ENCODE assay signal across 8 mouse cellular contexts in the genomic region with DNA sequence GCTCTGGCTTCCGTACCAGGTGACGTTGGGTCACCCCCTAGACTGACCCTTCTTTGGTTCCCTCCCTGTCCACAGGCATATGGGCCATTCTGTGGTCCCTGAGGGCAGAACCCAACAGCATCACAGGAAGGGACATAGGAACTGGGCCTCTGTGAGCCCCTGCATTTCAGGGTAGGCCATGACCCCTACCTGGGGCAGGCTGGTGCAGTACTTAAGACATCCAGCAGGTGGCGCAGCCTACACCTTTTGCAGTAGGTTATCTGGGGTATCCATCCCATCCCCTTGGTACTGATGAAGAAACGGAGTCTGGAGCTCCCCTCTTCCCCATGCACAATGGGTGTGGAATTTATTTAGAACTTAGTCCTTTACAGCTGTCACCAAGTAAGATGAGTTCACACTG. TPM values are rescaled to one million over a fixed set of nuclear protein-coding genes. Genes with fewer than 3 reads are reported as not detected.
DNase-seq lines count a peak whose midpoint lies in the region; ATAC-seq and TF ChIP-seq lines count a peak whose summit lies in the region.

No protein-coding gene starts in this region.

- peak; percentile 75 for DNase-seq in forebrain, embryonic 11.5 days (ENCODE audit: low spot score)
- DNase-seq in liver, adult 2 months (ENCODE audit: extremely low read depth, low read depth, low spot score): no peak
- peak; percentile 59 to 63 for DNase-seq in adrenal gland, postnatal 36 days
- peak; percentile 44 for DNase-seq in embryonic facial prominence, embryonic 11.5 days (ENCODE audit: low spot score)
- peak; percentile 27 for DNase-seq in lung, postnatal 25 days (ENCODE audit: low spot score)
- peak; percentile 43 to 56 for DNase-seq in thymus, postnatal 36 days

- H3K4me3 ChIP-seq in forebrain, embryonic 11.5 days (ENCODE audit: low read depth, low read length): no peak overlapping the region
- no peak overlapping the region for H3K4me3 ChIP-seq in forebrain, embryonic 16.5 days (replicated peaks; ENCODE audit: low read length)
- H3K4me3 ChIP-seq in liver, adult 2 months (ENCODE audit: insufficient read depth, low read depth, low read length): no peak overlapping the region
- no peak overlapping the region for H3K4me3 ChIP-seq in liver, embryonic 12.5 days
- H3K4me3 ChIP-seq in embryonic facial prominence, embryonic 11.5 days (ENCODE audit: low read depth, low read length): no peak overlapping the region

- H3K79me2 ChIP-seq in liver, adult 2 months (ENCODE audit: control insufficient read depth, insufficient read depth, low read length): no peaks in the 10 kb centered on the region

- TF ChIP-seq POLR2A in liver, adult 2 months (IDR thresholded peaks at IDR 0.05; ENCODE audit: extremely low read depth, insufficient read depth, low read length): no peak

- H3K9me3 ChIP-seq in forebrain, embryonic 11.5 days (ENCODE audit: control insufficient read depth, low read length): no peaks in the 10 kb centered on the region
- H3K9me3 ChIP-seq in forebrain, embryonic 16.5 days (ENCODE audit: control insufficient read depth, low read length): no peaks in the 10 kb centered on the region
- no peaks in the 10 kb centered on the region for H3K9me3 ChIP-seq in liver, embryonic 12.5 days (replicated peaks)
- H3K9me3 ChIP-seq in embryonic facial prominence, embryonic 11.5 days (replicated peaks; ENCODE audit: control insufficient read depth, low read length): no peaks in the 10 kb centered on the region

- no peak overlapping the region for H3K27ac ChIP-seq in forebrain, embryonic 11.5 days (ENCODE audit: low read depth, low read length)
- H3K27ac ChIP-seq in forebrain, embryonic 16.5 days (ENCODE audit: low read length): no peak overlapping the region
- no peak overlapping the region for H3K27ac ChIP-seq in liver, adult 2 months (replicated peaks; ENCODE audit: insufficient read depth, low read depth, low read length)
- H3K27ac ChIP-seq in liver, embryonic 12.5 days: no peak overlapping the region
- no peak overlapping the region for H3K27ac ChIP-seq in embryonic facial prominence, embryonic 11.5 days (replicated peaks; ENCODE audit: low read depth, low read length)

- no peaks in the 10 kb centered on the region for H3K36me3 ChIP-seq in forebrain, embryonic 11.5 days (ENCODE audit: control insufficient read depth, insufficient read depth, low read length)
- no peaks in the 10 kb centered on the region for H3K36me3 ChIP-seq in forebrain, embryonic 16.5 days (ENCODE audit: control insufficient read depth, insufficient read depth)
- H3K36me3 ChIP-seq in liver, adult 2 months (ENCODE audit: control insufficient read depth, insufficient read depth, low read length): no peaks in the 10 kb centered on the region
- H3K36me3 ChIP-seq in liver, embryonic 12.5 days: no peaks in the 10 kb centered on the region
- no peaks in the 10 kb centered on the region for H3K36me3 ChIP-seq in embryonic facial prominence, embryonic 11.5 days (replicated peaks; ENCODE audit: control insufficient read depth, insufficient read depth, low read depth, low read length)

- no peaks in the 10 kb centered on the region for H3K27me3 ChIP-seq in forebrain, embryonic 11.5 days (ENCODE audit: control insufficient read depth, insufficient read depth, low read length)
- no peaks in the 10 kb centered on the region for H3K27me3 ChIP-seq in forebrain, embryonic 16.5 days (replicated peaks; ENCODE audit: control insufficient read depth, insufficient read depth, low read length)
- no peaks in the 10 kb centered on the region for H3K27me3 ChIP-seq in liver, adult 2 months (ENCODE audit: control insufficient read depth, insufficient read depth, low read length)
- peaks cover 27% of the 10 kb centered on the region for H3K27me3 ChIP-seq in liver, embryonic 12.5 days (replicated peaks)
- H3K27me3 ChIP-seq in embryonic facial prominence, embryonic 11.5 days (ENCODE audit: control insufficient read depth, insufficient read depth, low read length): no peaks in the 10 kb centered on the region; the same call in 1 of the 2 replicates

- no peak overlapping the region for H3K4me2 ChIP-seq in forebrain, embryonic 11.5 days (ENCODE audit: low read depth, low read length, severe bottlenecking)
- H3K4me2 ChIP-seq in forebrain, embryonic 16.5 days (ENCODE audit: low read length): no peak overlapping the region
- no peak overlapping the region for H3K4me2 ChIP-seq in liver, embryonic 12.5 days
- no peak overlapping the region for H3K4me2 ChIP-seq in embryonic facial prominence, embryonic 11.5 days (ENCODE audit: low read depth, low read length)

- no peak overlapping the region for H3K9ac ChIP-seq in forebrain, embryonic 11.5 days (ENCODE audit: low read length)
- no peak overlapping the region for H3K9ac ChIP-seq in forebrain, embryonic 16.5 days (replicated peaks; ENCODE audit: low read depth, low read length)
- H3K9ac ChIP-seq in liver, adult 2 months (ENCODE audit: low read depth, low read length): no peak overlapping the region
- no peak overlapping the region for H3K9ac ChIP-seq in liver, embryonic 12.5 days
- no peak overlapping the region for H3K9ac ChIP-seq in embryonic facial prominence, embryonic 11.5 days (replicated peaks; ENCODE audit: low read length)

- 52% methylated on average over 4 of the region's 4 CpGs for WGBS in forebrain, embryonic 11.5 days
- 47% methylated on average over 4 of the region's 4 CpGs for WGBS in forebrain, embryonic 16.5 days
- WGBS in liver, adult 2 months: 68% methylated on average over 4 of the region's 4 CpGs
- WGBS in liver, embryonic 12.5 days (ENCODE audit: insufficient replicate concordance): 51% methylated on average over 4 of the region's 4 CpGs
- WGBS in embryonic facial prominence, embryonic 11.5 days: 56% methylated on average over 4 of the region's 4 CpGs

- TF ChIP-seq CTCF in liver, adult 2 months (IDR thresholded peaks at IDR 0.05; ENCODE audit: low read depth, low read length): peak; percentile 85

- peaks cover 11% of the 10 kb centered on the region for H3K4me1 ChIP-seq in forebrain, embryonic 11.5 days (replicated peaks; ENCODE audit: control insufficient read depth, insufficient read depth, low read length)
- peaks cover 15% of the 10 kb centered on the region for H3K4me1 ChIP-seq in forebrain, embryonic 16.5 days (replicated peaks; ENCODE audit: control insufficient read depth, insufficient read depth, low read length)
- H3K4me1 ChIP-seq in liver, adult 2 months (ENCODE audit: control insufficient read depth, insufficient read depth, low read length): peaks cover 5% of the 10 kb centered on the region; the same call in 1 of the 2 replicates
- H3K4me1 ChIP-seq in liver, embryonic 12.5 days: 0 out of 2 replicates have a peak, but pooled peaks cover 3% of the 10 kb centered on the region
- H3K4me1 ChIP-seq in embryonic facial prominence, embryonic 11.5 days (ENCODE audit: control insufficient read depth, insufficient read depth, low read length): no peaks in the 10 kb centered on the region

- ATAC-seq in forebrain, embryonic 11.5 days (replicated peaks; ENCODE audit: low FRiP score): no peak
- no peak for ATAC-seq in forebrain, embryonic 16.5 days
- no peak for ATAC-seq in liver, embryonic 12.5 days
- ATAC-seq in embryonic facial prominence, embryonic 11.5 days (replicated peaks; ENCODE audit: insufficient number of reproducible peaks, low FRiP score, low TSS enrichment, low read depth): no peak

RNA-seq across cellular contexts. Expression of gene Jph3, which starts 35.0 kb away (rescaled TPM):
- polyA plus RNA-seq in forebrain, embryonic 11.5 days (2014; fragmentation: Nextera tagmentation; extraction: Ambion mirVana): 8.9 and 9.4 TPM in 2 replicates
- 93.4 and 95.3 TPM in 2 replicates for polyA plus RNA-seq in forebrain, embryonic 16.5 days (2015; fragmentation: Nextera tagmentation; extraction: Ambion mirVana)
- not detected in 2 replicates for total RNA-seq in liver, adult 2 months (2014; rRNA removed)
- polyA plus RNA-seq in liver, adult 2 months (2012; rRNA removed): not detected in 2 replicates
- polyA plus RNA-seq in liver, embryonic 12.5 days (2016; fragmentation: Nextera tagmentation; extraction: Ambion mirVana): 0.13 and 0.24 TPM in 2 replicates
- total RNA-seq in adrenal gland, postnatal 36 days (2021): 1 to 10 TPM; 1.1 to 1.8 TPM
- polyA plus RNA-seq in embryonic facial prominence, embryonic 11.5 days (2014; fragmentation: Nextera tagmentation; extraction: Ambion mirVana): 4.1 and 4.3 TPM in 2 replicates

RNA-seq across cellular contexts. Expression of gene Zcchc14, which starts 41.8 kb away (rescaled TPM):
- 27.1 and 27.4 TPM in 2 replicates for polyA plus RNA-seq in forebrain, embryonic 11.5 days (2014; fragmentation: Nextera tagmentation; extraction: Ambion mirVana)
- polyA plus RNA-seq in forebrain, embryonic 16.5 days (2015; fragmentation: Nextera tagmentation; extraction: Ambion mirVana): 37.3 and 38.5 TPM in 2 replicates
- 9.2 and 14.8 TPM in 2 replicates for total RNA-seq in liver, adult 2 months (2014; rRNA removed)
- polyA plus RNA-seq in liver, adult 2 months (2012; rRNA removed): 13.0 and 15.6 TPM in 2 replicates
- 2.8 and 2.9 TPM in 2 replicates for polyA plus RNA-seq in liver, embryonic 12.5 days (2016; fragmentation: Nextera tagmentation; extraction: Ambion mirVana)
- total RNA-seq in adrenal gland, postnatal 36 days (2021): 10 to 100 TPM; 43.4 to 53.4 TPM
- polyA plus RNA-seq in embryonic facial prominence, embryonic 11.5 days (2014; fragmentation: Nextera tagmentation; extraction: Ambion mirVana): 17.4 and 19.7 TPM in 2 replicates
